Mouse (Mus musculus) bone marrow macrophage, adult 2 months (primary cell): ENCODE measurements around the gene Anapc5.

ENCODE experiments used
- CTCF ChIP-seq: IDR thresholded peaks from 2 replicates; pipeline ENCODE4 v1.5.1; 2012; ENCODE audit warnings: low read depth, mild to moderate bottlenecking, low read length, moderate library complexity
- POLR2A ChIP-seq: IDR thresholded peaks from 2 replicates; pipeline ENCODE4 v1.6.1; 2012; ENCODE audit warnings: mild to moderate bottlenecking, low read depth, low read length, borderline replicate concordance

GRCm38 (mm10) chr5:122775646-122776286 is 45.4 kb downstream of the Anapc5 start:
- TF ChIP-seq POLR2A, result no peak
- no peak for TF ChIP-seq CTCF
